Mouse (Mus musculus) myocyte (in vitro differentiated cells): Measurements from ENCODE around the gene Ddah2.

ENCODE experiments used
- CEBPB ChIP-seq: IDR thresholded peaks from 2 replicates; pipeline ENCODE4 v1.6.1; 2011; ENCODE audit warnings: mild to moderate bottlenecking, moderate library complexity; ENCODE audit not compliant: poor library complexity, insufficient read depth, severe bottlenecking
- E2F4 ChIP-seq: IDR thresholded peaks from one replicate; pipeline ENCODE4 v1.6.1; 2011; ENCODE audit warnings: mild to moderate bottlenecking, control low read depth, moderate library complexity; ENCODE audit not compliant: insufficient read depth
- MAX ChIP-seq: IDR thresholded peaks from one replicate; pipeline ENCODE4 v1.6.1; 2011; ENCODE audit warnings: low read depth, mild to moderate bottlenecking, control low read depth
- MYOD1 ChIP-seq, 3 experiments: IDR thresholded peaks; one replicate each; pipeline ENCODE4 v1.6.1; 2011; ENCODE audit warnings: control low read depth in 2 of 3, low read depth in 2 of 3, mild to moderate bottlenecking in 2 of 3, moderate library complexity in 1 of 3; ENCODE audit not compliant: insufficient read length in 2 of 3, control insufficient read depth in 1 of 3
- MYOG ChIP-seq, 3 experiments: IDR thresholded peaks; one replicate each; pipeline ENCODE4 v1.6.1; 2011; ENCODE audit warnings: control low read depth in 2 of 3, low read depth in 2 of 3, mild to moderate bottlenecking in 2 of 3; ENCODE audit not compliant: insufficient read length in 2 of 3, control insufficient read depth in 1 of 3, insufficient read depth in 1 of 3
- POLR2A ChIP-seq: IDR thresholded peaks from one replicate; pipeline ENCODE4 v1.6.1; 2011; ENCODE audit warnings: low read depth, mild to moderate bottlenecking, control low read depth, moderate library complexity; ENCODE audit not compliant: insufficient read length
- POLR2AphosphoS2 ChIP-seq: IDR thresholded peaks from one replicate; pipeline ENCODE4 v1.6.1; 2011; ENCODE audit warnings: low read depth, control low read depth; ENCODE audit not compliant: insufficient read length
- REST ChIP-seq: IDR thresholded peaks from one replicate; pipeline ENCODE4 v1.6.1; 2011; ENCODE audit warnings: mild to moderate bottlenecking, control low read depth, moderate library complexity; ENCODE audit not compliant: insufficient read depth, insufficient read length
- SRF ChIP-seq: IDR thresholded peaks from one replicate; pipeline ENCODE4 v1.6.1; 2011; ENCODE audit warnings: low read depth; ENCODE audit not compliant: control insufficient read depth, insufficient read length
- TCF12 ChIP-seq: IDR thresholded peaks from one replicate; pipeline ENCODE4 v1.6.1; 2011; ENCODE audit warnings: mild to moderate bottlenecking, control low read depth; ENCODE audit not compliant: poor library complexity, insufficient read depth, severe bottlenecking
- TCF3 ChIP-seq: IDR thresholded peaks from one replicate; pipeline ENCODE4 v1.6.1; 2011; ENCODE audit warnings: low read depth, control low read depth; ENCODE audit not compliant: insufficient read length
- USF1 ChIP-seq: IDR thresholded peaks from one replicate; pipeline ENCODE4 v1.6.1; 2011; ENCODE audit warnings: low read depth, mild to moderate bottlenecking, control low read depth, moderate library complexity

DNA sequence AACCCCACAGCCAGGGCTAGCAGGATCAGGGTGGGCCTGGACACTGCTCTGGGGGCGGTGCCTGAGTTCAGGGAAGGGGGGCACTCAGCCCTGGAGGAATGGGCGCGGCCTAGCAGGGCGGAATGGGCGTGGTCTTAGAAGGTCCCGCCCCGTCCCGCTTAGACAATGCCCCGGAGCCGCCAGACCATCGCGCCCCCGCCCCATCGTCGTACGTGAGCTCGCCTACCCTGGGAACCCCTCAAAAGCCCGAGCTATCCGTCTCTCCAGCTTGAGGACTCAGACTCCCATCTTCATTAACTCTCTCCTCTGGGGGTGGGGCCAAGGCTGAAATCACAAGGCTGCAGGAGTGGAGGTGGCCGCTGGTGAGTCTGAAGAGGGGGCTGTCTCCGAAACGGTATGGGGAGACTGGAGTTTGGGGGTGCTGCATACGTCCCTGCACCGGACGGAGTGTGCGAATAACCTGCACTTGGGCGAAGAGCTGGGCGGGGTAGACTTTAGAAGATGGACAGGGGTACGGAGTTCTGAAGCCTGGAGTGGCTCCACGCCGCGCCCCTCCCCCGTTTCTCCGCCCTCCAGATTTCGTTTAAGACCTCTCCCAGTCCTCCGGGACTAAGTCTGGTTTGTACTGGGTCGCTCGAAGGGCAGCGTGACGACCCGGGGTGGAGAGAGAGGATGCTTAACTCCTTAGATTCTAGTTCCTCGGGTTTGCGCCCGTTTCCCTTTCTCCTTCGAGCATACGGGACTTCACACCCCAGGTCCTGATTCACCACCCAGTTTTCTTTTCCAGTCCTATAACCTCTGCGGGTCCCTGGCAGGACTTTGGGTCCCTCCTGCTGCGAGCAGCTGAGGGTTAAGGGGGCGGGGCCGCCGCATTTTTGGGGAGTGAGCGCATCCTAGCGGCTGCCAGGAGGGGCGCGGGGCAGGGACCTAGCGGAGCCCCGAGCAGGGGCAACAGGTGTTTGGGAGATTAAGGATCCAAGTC is at the start of gene Ddah2:
- TF ChIP-seq TCF3, result no peak
- no peak for TF ChIP-seq SRF
- TF ChIP-seq MAX, result no peak
- peak; percentile 82 for TF ChIP-seq POLR2A
- TF ChIP-seq TCF12, result no peak
- TF ChIP-seq USF1, result no peak
- peak; percentile 99 for TF ChIP-seq POLR2AphosphoS2
- no peak for TF ChIP-seq REST
- peak in 2 of 3 experiments; percentile 71 to 86 for TF ChIP-seq MYOD1 (IDR thresholded peaks at IDR 0.05; ENCODE audit: control insufficient read depth in 1 of 3, insufficient read length in 2 of 3, low read depth in 2 of 3)
- TF ChIP-seq CEBPB, result no peak
- peak in 2 of 3 experiments; percentile 74 to 87 for TF ChIP-seq MYOG (IDR thresholded peaks at IDR 0.05; ENCODE audit: control insufficient read depth in 1 of 3, insufficient read depth in 1 of 3, insufficient read length in 2 of 3, low read depth in 2 of 3)
- TF ChIP-seq E2F4, result no peak
